Mouse (Mus musculus): ENCODE measurements around the gene Hist1h1d. TPM values are rescaled to one million over a fixed set of nuclear protein-coding genes. Genes with fewer than 3 reads are reported as not detected.

Hist1h1d gene
- total and polyA plus RNA-seq, 3 experiments, result 0.04 to 0.91 (median 0.86) TPM

DNA sequence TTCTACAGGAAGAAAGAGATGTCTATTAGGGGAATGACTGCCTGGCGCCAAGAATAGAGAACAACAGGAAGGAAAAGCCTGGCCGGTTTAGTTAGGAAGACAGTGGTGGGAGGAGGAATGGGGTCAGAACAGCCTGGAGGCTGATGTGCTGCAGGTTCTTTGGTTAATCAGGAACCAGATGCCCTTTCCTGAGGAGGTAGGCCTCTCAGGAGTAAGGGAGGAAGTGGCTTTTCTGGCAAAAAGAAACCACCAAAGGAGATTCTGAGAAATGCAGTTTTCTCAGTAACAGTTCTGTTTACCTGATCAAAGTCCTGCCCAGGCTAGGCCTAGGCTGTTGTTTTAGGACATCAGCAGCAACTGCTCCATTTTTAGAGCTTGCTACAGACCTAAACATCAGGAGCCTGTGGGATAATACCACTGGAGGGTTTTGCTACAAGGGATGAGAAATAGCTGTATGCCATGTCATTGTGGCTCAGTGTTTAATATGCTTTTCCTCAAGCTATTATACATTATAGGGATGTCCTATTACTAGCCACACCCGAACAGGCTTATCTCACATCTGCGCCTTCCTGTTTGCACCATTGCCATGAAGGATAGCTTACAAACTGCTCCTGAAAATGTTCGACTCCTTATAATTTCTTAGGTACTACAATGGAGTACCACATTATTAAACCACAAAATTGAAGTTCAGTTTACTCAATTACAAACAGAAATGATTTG lies 40.1 kb downstream of the Hist1h1d start:
- no peak for DNase-seq
- intact Hi-C loops (cut with DNase I), result no loop called here

DNA sequence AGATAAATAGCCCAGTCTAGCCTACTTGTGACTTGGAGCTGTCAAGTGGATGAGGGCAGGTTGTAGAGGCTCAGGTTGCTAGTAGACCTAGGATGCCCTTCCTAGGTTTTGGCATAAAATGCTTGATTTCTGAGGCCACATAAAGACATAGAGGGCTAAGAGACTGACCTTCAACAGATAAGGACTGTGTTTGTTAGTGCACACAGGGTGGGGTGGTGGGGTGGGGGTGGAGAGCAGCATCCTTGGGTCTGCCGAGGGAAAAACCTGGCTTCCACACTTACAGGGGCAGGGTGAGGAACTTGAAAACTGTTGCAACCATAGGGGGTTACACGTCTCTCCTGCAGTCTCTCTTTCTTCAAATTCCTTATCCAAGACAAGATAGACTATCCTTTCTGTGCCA lies 42.1 kb downstream of the Hist1h1d start:
- Histone ChIP-seq H3K9ac (ENCODE audit: low read depth, low read length) (no peak overlapping the region), H3K79me2 (replicated peaks; ENCODE audit: control insufficient read depth, insufficient read depth, low read length) (no peaks in the 10 kb centered on the region), H3K27ac (no peak overlapping the region), H3K36me3 (ENCODE audit: control insufficient read depth, insufficient read depth, low read length) (no peaks in the 10 kb centered on the region), H3K4me3 (no peak overlapping the region), H3K27me3 (ENCODE audit: control insufficient read depth, insufficient read depth, low read length) (no peaks in the 10 kb centered on the region), H3K4me1 (ENCODE audit: control insufficient read depth, insufficient read depth, low read length) (no peaks in the 10 kb centered on the region; the same call in 1 of the 2 replicates)
- intact Hi-C loops (cut with DNase I), result no loop called here
- TF ChIP-seq EP300 (IDR thresholded peaks at IDR 0.05; ENCODE audit: insufficient read depth, low read depth, low read length) (no peak), POLR2A (IDR thresholded peaks at IDR 0.05; ENCODE audit: insufficient read depth, low read depth, low read length) (no peak), CTCF (IDR thresholded peaks at IDR 0.05) (no peak)
- DNase-seq, result no peak
- 76% methylated on average over 2 of the region's 2 CpGs for WGBS

More for the DNA sequence above, 40.1 kb downstream of the Hist1h1d start:
- Histone ChIP-seq H3K4me3 (no peak overlapping the region), H3K9ac (ENCODE audit: low read depth, low read length) (no peak overlapping the region), H3K79me2 (replicated peaks; ENCODE audit: control insufficient read depth, insufficient read depth, low read length) (no peaks in the 10 kb centered on the region), H3K27ac (no peak overlapping the region), H3K36me3 (ENCODE audit: control insufficient read depth, insufficient read depth, low read length) (no peaks in the 10 kb centered on the region), H3K27me3 (ENCODE audit: control insufficient read depth, insufficient read depth, low read length) (no peaks in the 10 kb centered on the region), H3K4me1 (ENCODE audit: control insufficient read depth, insufficient read depth, low read length) (no peaks in the 10 kb centered on the region; the same call in 1 of the 2 replicates)
- WGBS, result 42% methylated on average over 5 of the region's 5 CpGs
- no peak for TF ChIP-seq EP300 (IDR thresholded peaks at IDR 0.05; ENCODE audit: insufficient read depth, low read depth, low read length)
- no peak for TF ChIP-seq CTCF (IDR thresholded peaks at IDR 0.05)
- no peak for TF ChIP-seq POLR2A (IDR thresholded peaks at IDR 0.05; ENCODE audit: insufficient read depth, low read depth, low read length)

DNA sequence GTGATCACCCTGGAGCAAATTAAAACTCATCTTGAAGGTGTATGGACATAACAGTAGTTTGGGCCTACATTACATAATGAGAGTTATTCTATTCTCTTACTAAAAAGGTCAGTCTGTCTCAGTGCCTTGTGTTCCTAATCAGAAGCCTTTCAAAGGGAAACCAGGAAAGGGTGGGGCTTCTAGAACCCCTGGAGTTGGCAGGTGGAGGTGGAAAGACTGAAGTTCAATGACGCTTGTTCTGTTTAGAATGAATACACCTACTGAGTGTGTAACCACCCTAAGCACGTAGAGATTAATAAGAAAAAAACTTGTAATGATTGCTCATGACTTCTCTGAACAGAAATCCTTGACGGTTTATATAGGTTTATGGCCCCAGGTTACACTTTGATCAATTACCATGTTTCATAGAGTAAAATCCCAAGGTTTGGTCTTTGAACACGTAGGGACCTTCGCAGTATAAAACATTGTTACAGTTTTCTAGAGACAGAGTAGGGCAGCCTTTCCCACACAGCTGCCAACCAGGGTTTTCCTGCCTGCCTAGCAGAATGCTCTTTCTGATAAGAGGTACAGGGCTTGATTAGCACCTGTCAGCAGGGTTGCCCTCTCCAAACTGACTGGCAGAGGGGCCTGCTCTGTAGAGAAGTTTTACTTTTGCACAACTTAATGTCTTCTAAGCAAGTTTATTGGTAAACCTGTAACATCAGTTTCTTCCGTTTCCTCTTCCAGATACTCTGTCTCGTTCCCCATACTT lies 42.7 kb downstream of the Hist1h1d start:
- DNase-seq, result no peak
- H3K4me3 ChIP-seq, result no peak overlapping the region
- no peak overlapping the region for H3K9ac ChIP-seq (ENCODE audit: low read depth, low read length)
- intact Hi-C loops (cut with DNase I), result no loop called here
- H3K4me1 ChIP-seq (ENCODE audit: control insufficient read depth, insufficient read depth, low read length), result no peaks in the 10 kb centered on the region; the same call in 1 of the 2 replicates
- H3K27me3 ChIP-seq (ENCODE audit: control insufficient read depth, insufficient read depth, low read length), result no peaks in the 10 kb centered on the region
- no peaks in the 10 kb centered on the region for H3K36me3 ChIP-seq (ENCODE audit: control insufficient read depth, insufficient read depth, low read length)
- TF ChIP-seq EP300 (IDR thresholded peaks at IDR 0.05; ENCODE audit: insufficient read depth, low read depth, low read length) (no peak), POLR2A (IDR thresholded peaks at IDR 0.05; ENCODE audit: insufficient read depth, low read depth, low read length) (no peak), CTCF (IDR thresholded peaks at IDR 0.05) (no peak)
- H3K27ac ChIP-seq, result no peak overlapping the region
- 77% methylated on average over 7 of the region's 7 CpGs for WGBS
- no peaks in the 10 kb centered on the region for H3K79me2 ChIP-seq (replicated peaks; ENCODE audit: control insufficient read depth, insufficient read depth, low read length)

DNA sequence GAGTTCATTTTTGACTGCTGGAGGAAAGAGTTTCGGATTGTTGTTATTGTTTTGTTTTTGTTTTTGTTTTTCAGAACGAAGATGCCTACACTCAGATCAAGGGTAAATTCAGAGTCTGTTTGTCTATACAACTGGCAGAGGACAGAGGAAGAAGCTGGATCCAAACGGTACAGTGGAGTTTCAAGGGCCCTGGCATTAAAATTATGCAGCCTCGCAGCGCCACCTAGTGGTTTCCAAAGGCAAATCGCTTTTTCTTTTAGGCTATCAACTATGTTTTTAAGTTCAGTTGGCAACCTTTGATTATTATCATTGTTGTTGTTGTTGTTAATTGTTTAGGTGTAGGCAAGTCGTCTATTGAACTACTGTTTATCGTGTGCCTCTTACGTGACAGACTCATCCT lies 44.9 kb downstream of the Hist1h1d start:
- no peak overlapping the region for H3K27ac ChIP-seq
- 7% methylated on average over 9 of the region's 9 CpGs for WGBS
- no peak overlapping the region for H3K4me3 ChIP-seq
- no peaks in the 10 kb centered on the region for H3K36me3 ChIP-seq (ENCODE audit: control insufficient read depth, insufficient read depth, low read length)
- DNase-seq, result peak; percentile 73 to 84
- no peaks in the 10 kb centered on the region for H3K79me2 ChIP-seq (replicated peaks; ENCODE audit: control insufficient read depth, insufficient read depth, low read length)
- H3K4me1 ChIP-seq (ENCODE audit: control insufficient read depth, insufficient read depth, low read length), result no peaks in the 10 kb centered on the region; the same call in 1 of the 2 replicates
- TF ChIP-seq EP300 (IDR thresholded peaks at IDR 0.05; ENCODE audit: insufficient read depth, low read depth, low read length) (0 out of 2 replicates have a peak, but pooled peaks have one; percentile 44), CTCF (IDR thresholded peaks at IDR 0.05) (peak; percentile 96), POLR2A (IDR thresholded peaks at IDR 0.05; ENCODE audit: insufficient read depth, low read depth, low read length) (no peak)
- no peak overlapping the region for H3K9ac ChIP-seq (ENCODE audit: low read depth, low read length)
- intact Hi-C loops (cut with DNase I), result loop anchor here (1.0 kb wide), 1 partner anchor 174 kb away; no protein-coding TSS in a partner anchor
- no peaks in the 10 kb centered on the region for H3K27me3 ChIP-seq (ENCODE audit: control insufficient read depth, insufficient read depth, low read length)

DNA sequence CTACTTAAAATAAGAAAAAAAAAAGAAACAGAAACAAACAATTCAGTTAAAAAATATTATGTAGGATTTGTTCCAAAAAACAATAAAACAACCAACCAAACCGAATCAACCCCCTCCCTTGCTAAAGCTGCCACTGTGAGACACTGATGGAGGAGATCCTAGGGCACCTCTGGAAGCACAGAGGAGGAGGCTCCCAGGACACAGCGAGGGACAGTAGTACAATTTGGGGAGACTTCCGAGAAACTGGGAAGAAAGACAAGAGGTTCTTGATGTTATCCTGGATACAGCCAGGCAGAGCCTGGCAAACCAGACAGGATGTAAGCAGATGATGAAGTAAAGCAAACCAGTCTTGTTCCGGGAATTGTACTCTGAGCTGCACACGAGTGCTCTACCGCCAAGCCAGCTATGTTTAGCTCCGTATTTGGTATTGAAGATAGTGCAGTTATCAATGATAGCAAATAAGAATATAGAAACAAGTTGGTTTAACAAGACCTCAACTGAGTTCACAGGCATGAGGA lies 50.2 kb downstream of the Hist1h1d start:
- intact Hi-C loops (cut with DNase I), result no loop called here
- H3K79me2 ChIP-seq (replicated peaks; ENCODE audit: control insufficient read depth, insufficient read depth, low read length), result no peaks in the 10 kb centered on the region
- 26% methylated on average over 7 of the region's 7 CpGs for WGBS
- H3K4me3 ChIP-seq, result no peak overlapping the region
- TF ChIP-seq EP300 (IDR thresholded peaks at IDR 0.05; ENCODE audit: insufficient read depth, low read depth, low read length) (no peak), POLR2A (IDR thresholded peaks at IDR 0.05; ENCODE audit: insufficient read depth, low read depth, low read length) (no peak), CTCF (IDR thresholded peaks at IDR 0.05) (no peak)
- no peak for DNase-seq
- no peaks in the 10 kb centered on the region for H3K4me1 ChIP-seq (ENCODE audit: control insufficient read depth, insufficient read depth, low read length)
- H3K27ac ChIP-seq, result no peak overlapping the region
- H3K9ac ChIP-seq (ENCODE audit: low read depth, low read length), result no peak overlapping the region
- H3K27me3 ChIP-seq (ENCODE audit: control insufficient read depth, insufficient read depth, low read length), result no peaks in the 10 kb centered on the region
- H3K36me3 ChIP-seq (ENCODE audit: control insufficient read depth, insufficient read depth, low read length), result no peaks in the 10 kb centered on the region
